Mouse (Mus musculus) liver, embryonic 15.5 days (tissue): ENCODE data around the gene Tanc2. TPM values are rescaled to one million over a fixed set of nuclear protein-coding genes. Genes with fewer than 3 reads are reported as not detected.

Experiments used
- ATAC-seq: fragments of 200-750 bp; cut with Nextera tagmentation; 2 replicates; pipeline ENCODE4 v1.8.0; 2017; ENCODE audit warnings: moderate number of reproducible peaks, mild to moderate bottlenecking, moderate library complexity; ENCODE audit not compliant: insufficient read depth
- H3K27ac ChIP-seq: fragments of 300-500 bp; sonication (generic); replicated peaks from 2 replicates; pipeline ENCODE4 v1.5.1; 2015; ENCODE audit warnings: mild to moderate bottlenecking, inconsistent platforms
- H3K27me3 ChIP-seq: fragments of 300-500 bp; sonication (generic); 2 replicates; pipeline ENCODE4 v1.6.1; 2015; ENCODE audit warnings: mild to moderate bottlenecking, inconsistent platforms
- H3K36me3 ChIP-seq: fragments of 300-500 bp; sonication (generic); replicated peaks from 2 replicates; pipeline ENCODE4 v1.6.1; 2015; ENCODE audit warnings: moderate library complexity, mild to moderate bottlenecking, inconsistent platforms
- H3K4me1 ChIP-seq: fragments of 300-500 bp; sonication (generic); replicated peaks from 2 replicates; pipeline ENCODE4 v1.6.1; 2015; ENCODE audit warnings: inconsistent platforms
- H3K4me2 ChIP-seq: fragments of 300-500 bp; sonication (generic); 2 replicates; pipeline ENCODE4 v1.6.1; 2015; ENCODE audit warnings: moderate library complexity, mild to moderate bottlenecking, inconsistent platforms
- H3K4me3 ChIP-seq: fragments of 300-500 bp; sonication (generic); replicated peaks from 2 replicates; pipeline ENCODE4 v1.5.1; 2015; ENCODE audit warnings: mild to moderate bottlenecking, inconsistent platforms
- H3K9ac ChIP-seq: fragments of 300-500 bp; sonication (generic); 2 replicates; pipeline ENCODE4 v1.6.1; 2015; ENCODE audit warnings: moderate library complexity, mild to moderate bottlenecking, inconsistent platforms
- H3K9me3 ChIP-seq: fragments of 300-500 bp; sonication (generic); replicated peaks from 2 replicates; pipeline ENCODE4 v1.6.1; 2016; ENCODE audit warnings: inconsistent platforms
- whole genome bisulfite sequencing: fragments of 180-500 bp; shearing (Covaris S2); methylation state at CpG from one replicate; pipeline ENCODE4 v1.1.7; 2015; ENCODE audit warnings: mixed read lengths; ENCODE audit not compliant: insufficient replicate concordance; 5-methylcytosine and 5-hydroxymethylcytosine counted together
- polyA plus RNA-seq: library from polyadenylated mRNA; unstranded; fragments of >200 nt; fragmentation: Nextera tagmentation; extraction: Ambion mirVana; gene quantifications from 2 replicates; pipeline ENCODE4 v1.2.1, GENCODE M21; 2015

Tanc2 gene
- 1.2 and 1.3 TPM in 2 replicates for polyA plus RNA-seq

DNA sequence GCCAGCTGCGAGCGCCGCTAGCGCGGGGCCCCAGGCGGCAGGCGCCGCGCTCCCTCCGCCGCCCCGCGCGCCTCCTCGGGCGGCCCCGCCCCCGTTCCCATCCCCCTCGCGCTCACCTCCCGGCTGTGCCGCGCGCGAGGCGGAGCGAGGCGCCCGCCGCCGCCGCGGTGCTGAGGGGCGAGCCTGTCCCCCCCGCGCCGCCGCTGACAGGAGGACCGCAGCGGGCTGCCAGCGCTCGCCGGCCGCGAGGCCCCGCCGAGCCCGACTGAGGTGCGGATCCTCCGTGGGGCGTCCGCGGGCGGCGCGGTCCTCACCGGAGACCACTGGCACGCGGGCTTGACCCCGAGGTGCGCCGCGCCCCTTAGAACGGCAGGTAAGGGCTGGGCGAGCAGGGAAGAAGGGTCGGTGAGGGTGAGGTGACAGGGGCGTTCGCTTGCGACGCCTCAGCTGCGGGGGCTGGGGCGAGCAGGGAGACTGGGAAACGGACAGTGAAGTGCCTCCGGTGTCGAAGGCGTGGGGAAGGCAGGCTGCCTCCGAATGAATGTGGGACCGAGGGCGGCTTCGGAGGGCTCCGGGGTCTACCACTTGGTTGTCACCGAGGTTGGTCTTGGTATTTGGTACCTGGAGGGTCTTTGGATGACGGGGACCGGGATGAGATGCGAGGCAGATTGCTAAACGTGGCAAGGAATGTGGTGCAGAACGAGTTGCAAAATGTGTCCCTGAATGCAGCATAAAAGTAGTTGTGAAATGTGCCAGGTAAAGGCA lies at the start of gene Tanc2:
TSS of gene Tanc2 (plus strand) at position 110 of the 765 bp plus-strand sequence.
- no peaks in the 10 kb centered on the region for H3K36me3 ChIP-seq

DNA sequence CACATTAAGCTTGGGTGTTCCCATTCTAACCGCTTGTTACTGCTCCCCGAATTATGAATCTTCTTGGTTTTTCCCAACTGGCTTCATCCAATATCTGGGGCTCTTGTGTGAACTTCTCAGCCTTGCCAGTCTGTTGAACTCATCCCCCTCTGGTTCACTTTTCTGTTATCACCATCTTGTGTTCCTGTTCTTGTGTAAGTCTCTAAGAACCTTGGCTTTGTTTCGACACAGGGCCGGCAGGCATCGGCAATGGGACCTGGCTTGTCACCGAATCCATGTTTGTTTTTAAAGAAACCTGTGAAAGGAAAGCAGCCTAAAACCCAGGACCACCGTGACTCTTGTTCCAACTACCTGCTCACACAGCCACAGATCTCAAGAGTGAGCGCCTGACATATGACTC lies 49.0 kb upstream of the Tanc2 start:
- H3K9me3 ChIP-seq = no peaks in the 10 kb centered on the region
- H3K4me1 ChIP-seq = no peaks in the 10 kb centered on the region
- no peak overlapping the region for H3K4me3 ChIP-seq
- H3K36me3 ChIP-seq = no peaks in the 10 kb centered on the region
- no peak overlapping the region for H3K9ac ChIP-seq
- no peak overlapping the region for H3K27ac ChIP-seq
- no peak overlapping the region for H3K4me2 ChIP-seq
- no peaks in the 10 kb centered on the region for H3K27me3 ChIP-seq
- 70% methylated on average over 8 of the region's 8 CpGs for WGBS
- no peak for ATAC-seq

More for the DNA sequence above, at the start of gene Tanc2:
- ATAC-seq = no peak; the same call in none of the 2 replicates
- under 1% methylated on average over 67 of the region's 87 CpGs for WGBS
- peak within 1 kb of the TSS; percentile 70 for H3K4me3 ChIP-seq
- peak within 1 kb of the TSS; percentile 78 for H3K9ac ChIP-seq
- peak within 1 kb of the TSS; percentile 99 for H3K4me2 ChIP-seq
- no peaks in the 10 kb centered on the region for H3K9me3 ChIP-seq
- H3K27ac ChIP-seq = peak within 1 kb of the TSS; percentile 62; the same call in 1 of the 2 replicates
- H3K27me3 ChIP-seq = peaks cover 15% of the 10 kb centered on the region
- H3K4me1 ChIP-seq = peaks cover 13% of the 10 kb centered on the region

DNA sequence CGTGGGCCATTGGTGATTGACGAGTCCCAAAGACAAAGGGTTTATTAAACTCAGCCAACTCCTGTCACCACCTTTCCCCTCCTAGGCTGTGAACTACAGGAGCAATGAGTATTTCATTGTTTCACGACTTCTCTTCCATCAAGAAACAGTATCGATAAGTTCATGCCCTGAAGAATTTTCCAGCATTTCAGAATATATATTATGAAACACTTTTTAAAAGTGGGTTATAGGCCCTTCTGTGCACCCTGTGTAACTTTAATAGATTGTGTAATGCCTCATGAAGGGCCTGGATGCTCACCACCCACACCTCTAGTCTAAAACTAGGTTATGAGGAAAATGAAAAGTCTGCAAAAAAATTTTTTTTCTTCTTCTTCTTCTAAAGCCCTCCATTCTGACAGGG lies 48.4 kb upstream of the Tanc2 start:
- H3K4me2 ChIP-seq = no peak overlapping the region
- H3K36me3 ChIP-seq = no peaks in the 10 kb centered on the region
- no peak overlapping the region for H3K27ac ChIP-seq
- H3K4me1 ChIP-seq = no peaks in the 10 kb centered on the region
- no peak overlapping the region for H3K4me3 ChIP-seq
- no peak overlapping the region for H3K9ac ChIP-seq
- H3K9me3 ChIP-seq = no peaks in the 10 kb centered on the region
- 59% methylated on average over 4 of the region's 4 CpGs for WGBS
- ATAC-seq = no peak
- H3K27me3 ChIP-seq = no peaks in the 10 kb centered on the region

DNA sequence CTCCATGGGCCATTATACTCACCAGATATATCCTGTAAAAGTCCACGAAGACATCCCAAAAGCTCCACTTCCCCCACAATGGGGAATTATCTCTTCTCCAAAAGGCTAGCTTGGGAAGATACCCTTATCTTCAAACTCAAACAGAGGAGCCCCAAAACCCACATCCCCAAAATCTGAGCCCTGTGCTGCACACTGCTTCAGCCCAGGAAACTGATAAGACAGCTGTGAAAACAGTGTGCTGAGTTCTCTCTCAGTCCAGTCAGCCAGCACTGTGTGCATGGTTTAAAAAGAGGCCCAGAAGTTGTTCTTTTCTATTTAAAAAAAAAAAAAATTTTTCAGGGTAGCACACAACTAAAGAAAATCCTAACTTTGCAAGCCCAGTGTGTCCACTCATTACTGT lies 47.7 kb upstream of the Tanc2 start:
- WGBS = 3% methylated on average over 1 of the region's 1 CpGs
- Histone ChIP-seq H3K4me2 (no peak overlapping the region), H3K4me1 (no peaks in the 10 kb centered on the region), H3K9ac (no peak overlapping the region), H3K27me3 (no peaks in the 10 kb centered on the region), H3K9me3 (no peaks in the 10 kb centered on the region), H3K4me3 (no peak overlapping the region), H3K27ac (no peak overlapping the region), H3K36me3 (no peaks in the 10 kb centered on the region)
- no peak for ATAC-seq

DNA sequence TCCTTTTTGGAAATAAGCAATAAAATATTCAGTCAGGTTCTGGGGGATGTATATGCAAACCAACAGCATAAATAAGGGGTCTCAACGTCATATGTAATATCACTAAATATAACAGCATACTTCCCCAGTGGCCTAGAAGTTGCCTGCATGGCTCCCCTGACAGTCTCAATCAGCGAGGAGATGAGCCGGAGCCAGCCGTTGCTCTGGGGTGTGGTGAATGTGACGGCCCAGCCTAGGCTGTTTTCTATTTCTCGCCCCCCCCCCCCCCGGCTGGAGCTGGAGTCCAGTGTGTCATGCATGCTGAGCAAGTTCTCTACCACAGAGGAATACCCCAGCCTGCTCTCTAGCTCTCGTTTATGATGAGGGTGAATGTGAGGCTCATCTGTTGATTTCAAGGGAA lies 44.0 kb upstream of the Tanc2 start:
- H3K9me3 ChIP-seq = no peaks in the 10 kb centered on the region
- no peak overlapping the region for H3K4me2 ChIP-seq
- H3K27me3 ChIP-seq = no peaks in the 10 kb centered on the region
- no peak overlapping the region for H3K4me3 ChIP-seq
- WGBS = 40% methylated on average over 8 of the region's 8 CpGs
- H3K36me3 ChIP-seq = no peaks in the 10 kb centered on the region
- H3K4me1 ChIP-seq = no peaks in the 10 kb centered on the region; the same call in 1 of the 2 replicates
- H3K27ac ChIP-seq = no peak overlapping the region
- ATAC-seq = no peak
- H3K9ac ChIP-seq = no peak overlapping the region

DNA sequence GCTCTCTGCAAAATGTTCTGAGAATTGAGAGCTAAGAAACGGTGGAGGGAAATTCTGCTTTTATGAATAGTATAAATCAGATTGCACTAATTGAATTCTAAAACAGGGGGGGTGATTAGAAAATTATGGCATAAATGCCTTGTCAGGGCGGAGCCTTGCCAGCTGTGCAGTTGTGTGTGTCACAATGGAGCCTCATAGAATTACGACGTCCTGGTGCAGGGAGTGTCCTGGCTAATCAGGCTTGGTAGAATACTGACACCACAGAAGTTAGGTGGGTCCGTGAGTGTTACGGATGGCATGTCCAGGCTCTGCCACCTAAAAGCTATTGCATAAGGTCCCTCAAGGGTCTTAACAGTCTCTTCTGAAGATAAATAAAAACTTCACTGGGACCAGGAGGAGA lies 43.4 kb upstream of the Tanc2 start:
- 59% methylated on average over 6 of the region's 6 CpGs for WGBS
- Histone ChIP-seq H3K9me3 (no peaks in the 10 kb centered on the region), H3K27ac (no peak overlapping the region), H3K36me3 (no peaks in the 10 kb centered on the region), H3K4me2 (no peak overlapping the region), H3K27me3 (no peaks in the 10 kb centered on the region), H3K4me3 (no peak overlapping the region), H3K9ac (no peak overlapping the region), H3K4me1 (no peaks in the 10 kb centered on the region; the same call in 1 of the 2 replicates)
- ATAC-seq = no peak

DNA sequence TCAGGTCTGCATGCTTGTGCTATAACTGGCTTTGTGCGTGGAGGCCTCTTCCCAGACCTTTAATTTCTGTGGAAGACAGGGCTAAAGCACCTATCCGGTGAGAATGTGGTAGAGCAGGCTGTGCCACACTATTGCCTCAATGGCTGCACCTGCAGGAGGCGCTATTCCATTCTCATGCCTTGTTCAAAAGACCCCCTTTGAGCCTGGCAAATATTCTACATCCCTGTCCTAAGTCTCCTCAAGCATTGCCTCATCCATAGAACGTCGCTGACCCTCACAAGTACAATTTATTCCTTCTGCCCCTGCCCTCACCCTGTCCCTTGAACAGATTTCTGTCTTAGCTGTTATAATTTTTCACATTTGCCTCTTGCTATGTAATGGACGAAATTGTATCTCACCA lies 41.4 kb upstream of the Tanc2 start:
- Histone ChIP-seq H3K36me3 (no peaks in the 10 kb centered on the region), H3K4me2 (no peak overlapping the region), H3K27me3 (0 out of 2 replicates have a peak, but pooled peaks cover 4% of the 10 kb centered on the region), H3K9me3 (no peaks in the 10 kb centered on the region), H3K4me1 (no peaks in the 10 kb centered on the region; the same call in 1 of the 2 replicates), H3K4me3 (no peak overlapping the region), H3K9ac (no peak overlapping the region), H3K27ac (no peak overlapping the region)
- no peak for ATAC-seq
- 63% methylated on average over 6 of the region's 6 CpGs for WGBS

DNA sequence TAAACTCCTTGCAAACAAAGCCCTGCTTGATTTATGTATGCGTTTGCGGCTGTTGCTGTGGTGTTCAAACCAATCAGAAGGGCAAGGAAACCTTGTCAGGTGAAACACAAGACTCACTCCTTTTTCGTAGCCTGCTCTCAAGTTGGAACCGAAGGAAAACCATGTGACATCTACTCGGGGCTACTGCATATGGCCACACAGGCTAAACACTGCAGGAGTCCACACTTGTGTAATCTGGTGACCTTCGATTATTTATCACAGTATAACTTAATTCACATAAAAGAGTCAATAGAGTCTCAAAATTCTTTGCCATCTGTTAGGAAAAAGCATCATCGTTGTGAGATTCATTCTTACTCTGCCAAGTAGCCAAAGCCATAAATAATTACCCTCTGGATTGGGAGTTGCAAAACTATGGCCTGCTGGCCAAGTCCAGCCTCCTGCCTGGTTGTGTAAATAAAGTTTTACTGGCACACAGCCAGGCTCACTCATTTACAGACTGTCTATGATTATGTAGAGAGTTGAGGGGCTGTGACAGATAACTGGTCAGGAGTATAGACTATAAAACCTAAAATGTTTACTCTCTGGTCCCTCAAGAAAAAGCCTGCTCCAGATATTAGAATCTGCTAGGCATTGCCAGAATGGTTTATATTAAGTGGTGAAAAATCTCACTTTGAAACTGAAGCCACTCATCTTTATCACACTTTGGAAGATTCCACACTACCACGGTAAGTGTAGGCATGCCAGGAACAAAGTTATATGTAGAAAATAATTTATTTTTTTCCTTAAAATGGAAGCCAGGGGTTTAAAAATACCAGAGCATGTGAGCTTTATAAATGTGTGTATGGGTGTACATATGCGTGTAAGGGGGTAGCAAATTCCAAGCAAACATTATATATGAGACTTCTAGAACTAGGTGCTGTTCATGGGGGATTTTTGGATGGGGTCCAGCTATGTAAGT lies 40.3 kb upstream of the Tanc2 start:
- Histone ChIP-seq H3K9me3 (no peaks in the 10 kb centered on the region), H3K36me3 (no peaks in the 10 kb centered on the region), H3K9ac (no peak overlapping the region), H3K4me3 (no peak overlapping the region), H3K4me1 (no peaks in the 10 kb centered on the region; the same call in 1 of the 2 replicates), H3K4me2 (no peak overlapping the region), H3K27ac (no peak overlapping the region), H3K27me3 (0 out of 2 replicates have a peak, but pooled peaks cover 4% of the 10 kb centered on the region)
- 60% methylated on average over 9 of the region's 9 CpGs for WGBS
- ATAC-seq = no peak

DNA sequence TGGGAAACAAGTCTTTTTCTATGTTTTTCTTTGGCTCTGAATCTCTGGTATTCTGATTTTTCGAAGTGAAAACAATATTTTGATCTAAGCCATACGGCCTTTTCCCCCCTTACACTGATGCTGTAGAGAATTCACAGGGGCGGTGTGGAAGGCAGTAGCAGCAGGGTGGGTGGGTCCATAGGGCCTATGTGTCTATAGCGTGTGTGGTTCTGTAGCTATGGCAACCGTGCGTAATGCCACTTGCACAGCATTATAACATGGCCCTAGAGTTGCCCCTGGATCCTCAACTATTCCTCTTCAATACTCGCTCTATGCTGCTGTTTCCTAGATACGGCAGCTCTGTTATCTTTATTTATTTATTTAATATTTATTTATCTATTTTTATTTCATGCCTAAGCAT lies 32.5 kb upstream of the Tanc2 start:
- 74% methylated on average over 8 of the region's 8 CpGs for WGBS
- Histone ChIP-seq H3K27ac (no peak overlapping the region), H3K27me3 (0 out of 2 replicates have a peak, but pooled peaks cover 4% of the 10 kb centered on the region), H3K9ac (no peak overlapping the region), H3K9me3 (no peaks in the 10 kb centered on the region), H3K4me3 (no peak overlapping the region), H3K4me1 (peaks cover 9% of the 10 kb centered on the region), H3K4me2 (no peak overlapping the region), H3K36me3 (no peaks in the 10 kb centered on the region)
- ATAC-seq = no peak

DNA sequence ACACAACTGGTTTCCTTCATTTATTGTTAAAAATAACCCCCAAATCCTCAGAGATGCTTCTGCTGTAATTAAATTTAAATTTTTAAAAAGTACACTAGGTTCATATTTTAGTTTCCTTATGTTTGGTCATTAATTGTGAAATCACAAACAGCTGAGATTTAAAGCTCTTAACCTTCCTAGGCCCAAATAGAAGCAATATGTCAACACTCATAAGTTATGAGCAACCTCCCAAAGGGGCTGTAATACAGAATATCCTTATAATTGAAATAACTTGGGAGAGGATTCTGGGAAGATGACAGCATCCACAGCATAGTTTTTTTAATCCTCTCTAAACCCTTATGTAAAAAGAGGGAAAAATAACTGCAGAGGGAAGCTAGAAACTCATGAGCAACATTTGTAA lies 31.7 kb upstream of the Tanc2 start:
- Histone ChIP-seq H3K9me3 (no peaks in the 10 kb centered on the region), H3K4me2 (no peak overlapping the region), H3K4me3 (no peak overlapping the region), H3K27ac (no peak overlapping the region), H3K36me3 (no peaks in the 10 kb centered on the region), H3K27me3 (0 out of 2 replicates have a peak, but pooled peaks cover under 1% of the 10 kb centered on the region), H3K4me1 (peaks cover 9% of the 10 kb centered on the region), H3K9ac (no peak overlapping the region)
- no peak for ATAC-seq
